Mouse (Mus musculus): ENCODE results near the gene Gm5640. TPM values are rescaled to one million over a fixed set of nuclear protein-coding genes. Genes with fewer than 3 reads are reported as not detected.
"Not testable (repeated sequence)": the region's sequence is repeated elsewhere in the genome, so short reads cannot be mapped to it uniquely, and the experiment has no call there.

Gene Gm5640
- total RNA-seq (2021): not detected
- long read RNA-seq, experiment 1, partial matches to known transcripts: 0 of 1 reads
- long read RNA-seq, experiment 1, other reads (novel, unspliced or antisense): 1 of 1 reads
- long read RNA-seq, experiment 2: 0 reads

DNA sequence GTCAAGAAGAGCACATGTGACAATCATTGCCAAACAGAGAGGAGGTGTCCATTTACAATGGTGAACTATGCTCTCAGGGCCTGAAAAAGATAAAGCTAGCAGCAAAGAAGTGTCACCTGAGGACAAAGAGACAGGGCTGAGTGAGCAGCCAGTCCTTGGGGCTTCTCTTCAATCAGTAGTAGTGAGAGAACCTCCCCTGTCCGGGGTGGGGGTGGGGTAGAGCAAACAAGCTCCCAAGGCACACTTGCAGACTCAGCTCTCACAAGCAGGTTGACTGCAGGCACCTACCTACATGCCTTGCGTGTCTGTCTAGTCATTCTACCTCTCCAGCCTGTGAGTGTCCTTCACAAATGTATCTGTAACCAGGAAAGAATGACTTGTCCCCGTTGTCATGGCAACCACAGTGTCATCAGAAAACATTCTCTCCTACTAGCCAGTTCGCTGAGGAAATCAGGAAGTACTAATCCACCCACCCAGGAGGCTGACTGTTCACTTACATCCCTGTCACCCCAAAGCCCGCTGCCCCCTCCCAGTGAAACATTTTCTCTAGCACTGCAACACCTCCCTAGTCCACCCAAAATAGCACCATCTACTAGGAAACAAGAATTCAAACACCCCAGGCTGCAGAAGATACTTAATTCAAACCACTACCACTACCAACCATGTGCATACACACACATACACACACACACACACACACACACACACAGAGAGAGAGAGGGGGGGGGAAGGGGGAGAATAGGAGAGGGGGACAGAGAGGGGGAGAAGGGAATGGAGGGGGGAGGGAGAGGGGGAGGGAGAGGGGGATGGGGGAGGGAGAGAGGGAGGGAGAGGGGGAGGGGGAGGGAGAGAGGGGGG is at the start of gene Gm5640:
TSS of gene Gm5640 (minus strand) at position 170 of the 858 bp plus-strand sequence.
- DNase-seq (ENCODE audit: low spot score in 2 of 2): not testable (repeated sequence)

DNA sequence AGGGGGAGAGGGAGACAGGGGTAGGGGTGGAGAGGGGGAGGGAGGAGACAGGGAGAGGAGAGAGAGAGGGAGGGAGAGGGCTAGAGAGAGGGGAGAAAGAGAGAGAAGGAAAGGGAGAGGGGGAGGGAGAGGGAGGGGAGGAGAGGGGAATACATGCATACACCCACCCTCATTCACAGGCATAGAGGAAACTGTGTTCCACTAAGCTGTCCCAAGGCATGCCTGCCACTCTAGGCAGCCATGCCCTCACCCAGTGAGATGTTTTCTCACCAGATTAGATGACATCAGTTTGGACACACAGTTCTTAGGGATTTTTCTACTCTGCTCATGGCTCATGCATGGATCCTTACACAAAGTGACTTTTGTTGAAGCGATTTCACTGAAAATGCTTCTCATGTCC is 958 bp upstream of the Gm5640 start:
- DNase-seq (ENCODE audit: low spot score in 2 of 2): not testable (repeated sequence)

DNA sequence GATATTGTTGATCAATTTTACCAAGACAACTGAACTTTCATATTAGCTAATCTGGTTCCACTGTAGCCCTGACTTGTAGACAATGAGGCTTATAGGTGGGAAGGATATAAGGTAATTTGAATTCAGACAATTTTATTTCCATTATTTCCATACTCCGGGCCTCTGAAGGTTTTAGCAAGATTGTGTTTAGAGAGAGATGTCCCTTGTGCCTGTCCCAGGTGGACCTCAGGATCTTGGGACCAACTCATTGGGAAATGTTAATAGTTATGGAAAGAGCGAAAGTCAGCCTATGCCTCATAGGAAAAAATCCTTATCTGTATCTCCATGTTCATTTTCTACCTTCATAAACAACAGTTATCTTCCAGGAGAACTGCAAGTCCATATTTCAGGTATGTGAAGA is 53.1 kb downstream of the Gm5640 start, which contains the start of gene Olfr1325:
TSS of gene Olfr1325 (plus strand) at position 301 of the 400 bp plus-strand sequence.
- DNase-seq (ENCODE audit: low spot score in 2 of 2): no peak

Other genes starting within 250 kb of the Gm5640 start
- 10 to 100 TPM; 84.9 to 86.2 TPM for gene G6pdx, start 216.4 kb downstream of the Gm5640 start, total RNA-seq (2021)
- gene Gm6880, start 164.2 kb downstream of the Gm5640 start, total RNA-seq (2021): not detected
- gene Olfr1326-ps1, start 70.7 kb downstream of the Gm5640 start, total RNA-seq (2021): not detected
- gene Olfr1325, start 53.0 kb downstream of the Gm5640 start, total RNA-seq (2021): not detected
- gene Gm6890, start 95.3 kb upstream of the Gm5640 start, total RNA-seq (2021): not detected
- under 1 TPM in 1 of 2 experiments, not detected in 1; 0.14 TPM for gene Gm5936, start 191.6 kb upstream of the Gm5640 start, total RNA-seq (2021)

All from adrenal gland, postnatal 4 days (tissue).